Mouse (Mus musculus) CH12.LX (cell line): ENCODE data around the gene Foxe1. TPM values are rescaled to one million over a fixed set of nuclear protein-coding genes. Genes with fewer than 3 reads are reported as not detected.

Experiments
- DNase-seq: peaks from one replicate; pipeline ENCODE4 v3.0.0-alpha.2; 2013; ENCODE audit errors: extremely low read depth
- H3K27ac ChIP-seq: 2 replicates; pipeline ENCODE4 v1.5.1; 2012; ENCODE audit warnings: low read depth, mild to moderate bottlenecking, control low read depth, moderate library complexity; ENCODE audit not compliant: insufficient read depth
- H3K27me3 ChIP-seq: replicated peaks from 2 replicates; pipeline ENCODE3; 2012; ENCODE audit warnings: inconsistent platforms
- H3K36me3 ChIP-seq, 2 experiments: replicated peaks in 1 of 2; 2 replicates each; pipeline versions ENCODE3 to v1.6.1; 2012; ENCODE audit warnings: inconsistent platforms in 1 of 2, low read length in 1 of 2, mild to moderate bottlenecking in 1 of 2, mixed read lengths in 1 of 2, moderate library complexity in 1 of 2; ENCODE audit not compliant: control insufficient read depth in 1 of 2, insufficient read depth in 1 of 2
- H3K4me1 ChIP-seq, 2 experiments: 2 replicates each; pipeline ENCODE4 v1.6.1; 2012; ENCODE audit warnings: inconsistent platforms in 1 of 2, moderate library complexity in 1 of 2; ENCODE audit not compliant: insufficient read depth in 2 of 2, control insufficient read depth in 1 of 2
- H3K4me2 ChIP-seq: 2 replicates; pipeline ENCODE4 v1.6.1; 2012; ENCODE audit warnings: low read depth, mild to moderate bottlenecking, control low read depth; ENCODE audit not compliant: poor library complexity, insufficient read depth, severe bottlenecking
- H3K4me3 ChIP-seq, 3 experiments: fragments of 150-350 bp in 1 of 3; sonication (generic) in 1 of 3; replicated peaks in 1 of 3; 2 replicates each; pipeline versions ENCODE3 to v1.5.1; 2011 to 2012; ENCODE audit warnings: low read depth in 2 of 3, low read length in 2 of 3, mild to moderate bottlenecking in 2 of 3, moderate library complexity in 2 of 3, control low read depth in 1 of 3, improper control_type of control experiment in 1 of 3, inconsistent platforms in 1 of 3, mixed read lengths in 1 of 3; ENCODE audit not compliant: poor library complexity in 1 of 3
- H3K79me2 ChIP-seq: replicated peaks from 2 replicates; pipeline ENCODE4 v1.6.1; 2012; ENCODE audit warnings: mild to moderate bottlenecking, moderate library complexity; ENCODE audit not compliant: control insufficient read depth, poor library complexity, insufficient read depth, severe bottlenecking; ENCODE audit errors: extremely low read depth
- H3K9ac ChIP-seq: 2 replicates; pipeline ENCODE4 v1.6.1; 2012; ENCODE audit warnings: low read depth, mild to moderate bottlenecking, control low read depth, moderate library complexity; ENCODE audit not compliant: insufficient read depth
- H3K9me3 ChIP-seq: replicated peaks from 2 replicates; pipeline ENCODE3; 2012; ENCODE audit warnings: low read length, inconsistent platforms, mixed read lengths
- CHD1 ChIP-seq: IDR thresholded peaks from 2 replicates; pipeline ENCODE4 v1.6.1; 2012; ENCODE audit warnings: low read depth, low read length, improper control_type of control experiment, inconsistent platforms
- CHD2 ChIP-seq: IDR thresholded peaks from 2 replicates; pipeline ENCODE4 v1.6.1; 2011; ENCODE audit warnings: low read length, improper control_type of control experiment
- ELF1 ChIP-seq: IDR thresholded peaks from 2 replicates; pipeline ENCODE4 v1.6.1; 2014; ENCODE audit warnings: low read depth, mild to moderate bottlenecking, inconsistent platforms, low read length, improper control_type of control experiment
- ETS1 ChIP-seq: conservative IDR thresholded peaks from 2 replicates; pipeline ENCODE4 v1.6.1; 2012; ENCODE audit warnings: low read depth, mild to moderate bottlenecking, inconsistent platforms, low read length, improper control_type of control experiment, moderate library complexity
- GABPA ChIP-seq: IDR thresholded peaks from 2 replicates; pipeline ENCODE4 v1.6.1; 2012; ENCODE audit warnings: low read depth, low read length, improper control_type of control experiment, inconsistent platforms; ENCODE audit not compliant: insufficient replicate concordance
- HCFC1 ChIP-seq: IDR thresholded peaks from 2 replicates; pipeline ENCODE4 v1.6.1; 2012; ENCODE audit warnings: low read depth, mild to moderate bottlenecking, inconsistent platforms, low read length, improper control_type of control experiment
- JUND ChIP-seq: conservative IDR thresholded peaks from 2 replicates; pipeline ENCODE4 v1.6.1; 2011; ENCODE audit warnings: low read depth, low read length, improper control_type of control experiment
- KAT2A ChIP-seq: IDR thresholded peaks from 2 replicates; pipeline ENCODE4 v1.6.1; 2012; ENCODE audit warnings: low read length, improper control_type of control experiment, inconsistent platforms; ENCODE audit not compliant: insufficient replicate concordance
- MAFK ChIP-seq: IDR thresholded peaks from 2 replicates; pipeline ENCODE4 v1.6.1; 2011; ENCODE audit warnings: low read length, improper control_type of control experiment; ENCODE audit not compliant: insufficient replicate concordance
- MAX ChIP-seq: IDR thresholded peaks from 2 replicates; pipeline ENCODE4 v1.6.1; 2011; ENCODE audit warnings: low read length, improper control_type of control experiment
- MAZ ChIP-seq: IDR thresholded peaks from 2 replicates; pipeline ENCODE4 v1.6.1; 2012; ENCODE audit warnings: low read depth, mild to moderate bottlenecking, inconsistent platforms, low read length, improper control_type of control experiment, moderate library complexity
- MEF2A ChIP-seq: IDR thresholded peaks from 2 replicates; pipeline ENCODE4 v1.6.1; 2014; ENCODE audit warnings: low read depth, mild to moderate bottlenecking, inconsistent platforms, low read length, improper control_type of control experiment, borderline replicate concordance
- MXI1 ChIP-seq: IDR thresholded peaks from 2 replicates; pipeline ENCODE4 v1.6.1; 2011; ENCODE audit warnings: mild to moderate bottlenecking, low read depth, low read length, improper control_type of control experiment
- MYC ChIP-seq: IDR thresholded peaks from 2 replicates; pipeline ENCODE4 v1.6.1; 2011; ENCODE audit warnings: low read depth, mild to moderate bottlenecking, improper control_type of control experiment, low read length
- NELFE ChIP-seq: IDR thresholded peaks from 2 replicates; pipeline ENCODE4 v1.6.1; 2011; ENCODE audit warnings: low read depth, low read length, improper control_type of control experiment
- NRF1 ChIP-seq: IDR thresholded peaks from 2 replicates; pipeline ENCODE4 v1.6.1; 2014; ENCODE audit warnings: low read depth, mild to moderate bottlenecking, inconsistent platforms, low read length, improper control_type of control experiment, moderate library complexity
- POLR2AphosphoS2 ChIP-seq: IDR thresholded peaks from 2 replicates; pipeline ENCODE4 v1.6.1; 2011; ENCODE audit warnings: low read depth, low read length, improper control_type of control experiment
- SMC3 ChIP-seq: IDR thresholded peaks from 2 replicates; pipeline ENCODE4 v1.6.1; 2011; ENCODE audit warnings: low read depth, low read length, improper control_type of control experiment
- TCF12 ChIP-seq: IDR thresholded peaks from 2 replicates; pipeline ENCODE4 v1.6.1; 2014; ENCODE audit warnings: low read depth, mild to moderate bottlenecking, inconsistent platforms, low read length, improper control_type of control experiment
- USF2 ChIP-seq: conservative IDR thresholded peaks from 2 replicates; pipeline ENCODE4 v1.6.1; 2011; ENCODE audit warnings: low read depth, low read length, improper control_type of control experiment
- ZC3H11A ChIP-seq: IDR thresholded peaks from 2 replicates; pipeline ENCODE4 v1.6.1; 2012; ENCODE audit warnings: low read depth, mild to moderate bottlenecking, inconsistent platforms, low read length, improper control_type of control experiment
- ZKSCAN1 ChIP-seq: IDR thresholded peaks from 2 replicates; pipeline ENCODE4 v1.6.1; 2012; ENCODE audit warnings: low read depth, inconsistent platforms, low read length, improper control_type of control experiment, borderline replicate concordance
- ZMIZ1 ChIP-seq: IDR thresholded peaks from 2 replicates; pipeline ENCODE4 v1.6.1; 2012; ENCODE audit warnings: low read depth, mild to moderate bottlenecking, inconsistent platforms, low read length, improper control_type of control experiment
- ZNF384 ChIP-seq: IDR thresholded peaks from 2 replicates; pipeline ENCODE4 v1.6.1; 2012; ENCODE audit warnings: low read depth, low read length, improper control_type of control experiment, inconsistent platforms
- dilution Hi-C: fragments of 300-500 bp; cut with MboI; formaldehyde crosslinking; loops from 2 replicates; pipeline ENCODE4 v1.14.3; 2020; ENCODE audit warnings: low sequenced_read_pairs; ENCODE audit not compliant: extremely low pct_unique_long_range_greater_than_20kb, extremely low pct_ligation_motif_present
- in situ Hi-C: fragments of 300-500 bp; cut with MboI; formaldehyde crosslinking; loops from 3 replicates; pipeline ENCODE4 v1.14.3; 2019; ENCODE audit warnings: low sequenced_read_pairs, low pct_ligation_motif_present, low pct_unique_long_range_greater_than_20kb, mixed read lengths
- polyA plus RNA-seq: library from polyadenylated mRNA; unstranded; fragments of >175 nt; gene quantifications from 2 replicates; pipeline ENCODE4 v1.2.1, GENCODE M21; 2012; ENCODE audit warnings: low read depth; ENCODE audit not compliant: insufficient read length
- total RNA-seq, 2 experiments: library from RNA; depleted of rRNA; stranded (reverse); fragments of 300-350 nt in 1 of 2; fragments of >200 nt in 1 of 2; gene quantifications; 2 replicates each; pipeline ENCODE4 v1.2.3; 2012 to 2014

The Foxe1 gene
- total and polyA plus RNA-seq, 3 experiments = not detected

DNA sequence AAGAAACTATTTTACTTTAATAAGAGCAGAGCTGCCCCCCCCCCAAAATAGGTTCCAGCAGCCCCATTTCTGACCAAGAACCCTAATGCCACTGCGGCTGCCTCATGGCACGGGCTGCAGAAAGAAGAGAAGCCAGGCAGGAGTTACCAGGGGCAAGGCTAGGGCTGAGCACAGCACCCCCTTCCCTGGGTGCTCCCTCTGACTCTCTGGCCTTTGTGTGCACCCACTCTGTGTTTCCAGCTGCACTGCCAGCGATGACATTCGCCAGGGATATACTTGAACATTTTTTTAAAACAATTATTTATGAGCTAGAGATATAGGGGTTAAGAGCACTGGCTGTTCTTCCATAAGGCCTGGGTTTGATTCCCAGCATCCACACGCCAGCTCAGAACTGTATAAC, 6.1 kb downstream of the Foxe1 start:
- no peak overlapping the region for H3K27ac ChIP-seq
- dilution Hi-C loops = no loop called here
- in situ Hi-C loops = no loop called here
- H3K4me3 ChIP-seq = no peak overlapping the region
- peaks cover 15 to 18% of the 10 kb centered on the region in 2 experiments for H3K4me1 ChIP-seq
- no peak overlapping the region for H3K4me2 ChIP-seq
- peaks cover 9% of the 10 kb centered on the region for H3K9me3 ChIP-seq
- H3K27me3 ChIP-seq = no peaks in the 10 kb centered on the region
- no peak for TF ChIP-seq POLR2AphosphoS2
- no peak for TF ChIP-seq CHD2
- no peak for TF ChIP-seq MEF2A
- TF ChIP-seq, all 38 proteins: peak for 0
- DNase-seq = no peak
- H3K36me3 ChIP-seq = no peaks in the 10 kb centered on the region
- H3K9ac ChIP-seq = no peak overlapping the region
- no peaks in the 10 kb centered on the region for H3K79me2 ChIP-seq

DNA sequence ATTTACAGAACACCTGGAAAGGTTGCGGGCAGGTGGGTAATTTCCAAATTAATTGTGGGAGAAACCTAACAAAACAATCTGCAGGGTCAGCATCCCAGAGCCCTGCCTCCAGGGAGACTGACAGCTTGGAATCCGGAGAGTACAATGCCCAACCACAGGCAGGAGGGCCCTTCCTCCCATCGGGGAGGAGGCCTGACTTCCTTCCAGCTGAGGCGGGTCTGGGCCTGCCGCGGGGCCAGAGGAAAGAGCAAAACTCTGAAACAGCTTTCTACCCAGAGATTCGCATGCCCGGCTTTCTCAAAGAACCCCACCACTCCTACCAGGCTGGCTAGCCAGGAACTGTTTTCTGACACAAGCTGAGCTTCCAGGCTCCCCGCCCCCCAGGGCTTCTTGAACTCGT, 9.6 kb downstream of the Foxe1 start:
- no peak for DNase-seq

GRCm38 (mm10) chr4:46356351-46357133, 13.1 kb downstream of the Foxe1 start:
- no peak overlapping the region for H3K9ac ChIP-seq
- in situ Hi-C loops (loop anchor here (10.0 kb wide), 1 partner anchor 142 kb away; no protein-coding TSS in a partner anchor), dilution Hi-C loops (no loop called here)
- no peak overlapping the region for H3K27ac ChIP-seq
- DNase-seq = peak; percentile 81
- peaks cover 25 to 67% of the 10 kb centered on the region in 2 experiments for H3K4me1 ChIP-seq
- H3K4me3 ChIP-seq = no peak overlapping the region
- no peaks in the 10 kb centered on the region for H3K36me3 ChIP-seq
- no peaks in the 10 kb centered on the region for H3K79me2 ChIP-seq
- no peak overlapping the region for H3K4me2 ChIP-seq
- H3K27me3 ChIP-seq = no peaks in the 10 kb centered on the region
- no peaks in the 10 kb centered on the region for H3K9me3 ChIP-seq
- TF ChIP-seq ZMIZ1 = no peak
- no peak for TF ChIP-seq MYC
- TF ChIP-seq MAZ = no peak
- TF ChIP-seq HCFC1 = no peak
- TF ChIP-seq MAX = no peak
- no peak for TF ChIP-seq ZKSCAN1
- TF ChIP-seq GABPA = no peak
- TF ChIP-seq KAT2A = no peak
- peak; percentile 29; the same call in 1 of the 2 replicates for TF ChIP-seq MEF2A
- no peak for TF ChIP-seq ELF1
- TF ChIP-seq MAFK = no peak
- TF ChIP-seq ZC3H11A = 0 out of 2 replicates have a peak, but pooled peaks have one; percentile 2
- no peak for TF ChIP-seq ETS1
- no peak for TF ChIP-seq JUND
- TF ChIP-seq NRF1 = no peak
- TF ChIP-seq SMC3 = peak; percentile 80
- no peak for TF ChIP-seq NELFE
- TF ChIP-seq MXI1 = no peak
- TF ChIP-seq TCF12 = 0 out of 2 replicates have a peak, but pooled peaks have one; percentile 24
- no peak for TF ChIP-seq POLR2AphosphoS2
- no peak for TF ChIP-seq CHD2

More for the DNA sequence above, 9.6 kb downstream of the Foxe1 start:
- in situ Hi-C loops (loop anchor here (10.0 kb wide), 1 partner anchor 138 kb away; no protein-coding TSS in a partner anchor), dilution Hi-C loops (no loop called here)
- no peaks in the 10 kb centered on the region for H3K36me3 ChIP-seq
- no peaks in the 10 kb centered on the region for H3K27me3 ChIP-seq
- no peaks in the 10 kb centered on the region for H3K9me3 ChIP-seq
- H3K27ac ChIP-seq = no peak overlapping the region
- H3K79me2 ChIP-seq = no peaks in the 10 kb centered on the region
- peaks cover 20 to 40% of the 10 kb centered on the region in 2 experiments for H3K4me1 ChIP-seq
- peak overlapping the region; percentile 22; the same call in 1 of the 2 replicates for H3K4me2 ChIP-seq
- no peak overlapping the region for H3K9ac ChIP-seq
- H3K4me3 ChIP-seq = no peak overlapping the region
- TF ChIP-seq USF2 (no peak), JUND (no peak), POLR2AphosphoS2 (no peak), CHD1 (peak; percentile 72; the same call in 1 of the 2 replicates), ZNF384 (no peak)
